Mouse (Mus musculus) myocyte (in vitro differentiated cells): ENCODE data around the gene Zmynd10. TPM values are rescaled to one million over a fixed set of nuclear protein-coding genes. Genes with fewer than 3 reads are reported as not detected.

Experiments
- H3K27me3 ChIP-seq: one replicate; pipeline ENCODE4 v1.6.1; 2011; ENCODE audit not compliant: control insufficient read depth, insufficient read depth, insufficient read length
- H3K36me3 ChIP-seq: one replicate; pipeline ENCODE4 v1.6.1; 2011; ENCODE audit not compliant: control insufficient read depth, insufficient read depth
- H3K4me2 ChIP-seq: one replicate; pipeline ENCODE4 v1.6.1; 2011; ENCODE audit warnings: low read depth, control low read depth
- H3K4me3 ChIP-seq: one replicate; pipeline ENCODE4 v1.5.1; 2011; ENCODE audit warnings: mild to moderate bottlenecking, control low read depth, moderate library complexity
- H3K79me2 ChIP-seq: one replicate; pipeline ENCODE4 v1.6.1; 2011; ENCODE audit not compliant: control insufficient read depth, insufficient read depth
- H3ac ChIP-seq: one replicate; pipeline ENCODE4 v1.6.1; 2011; ENCODE audit not compliant: control insufficient read depth, insufficient read length
- CEBPB ChIP-seq: IDR thresholded peaks from 2 replicates; pipeline ENCODE4 v1.6.1; 2011; ENCODE audit warnings: mild to moderate bottlenecking, moderate library complexity; ENCODE audit not compliant: poor library complexity, insufficient read depth, severe bottlenecking
- E2F4 ChIP-seq: IDR thresholded peaks from one replicate; pipeline ENCODE4 v1.6.1; 2011; ENCODE audit warnings: mild to moderate bottlenecking, control low read depth, moderate library complexity; ENCODE audit not compliant: insufficient read depth
- MAX ChIP-seq: IDR thresholded peaks from one replicate; pipeline ENCODE4 v1.6.1; 2011; ENCODE audit warnings: low read depth, mild to moderate bottlenecking, control low read depth
- MYOD1 ChIP-seq, 3 experiments: IDR thresholded peaks; one replicate each; pipeline ENCODE4 v1.6.1; 2011; ENCODE audit warnings: control low read depth in 2 of 3, low read depth in 2 of 3, mild to moderate bottlenecking in 2 of 3, moderate library complexity in 1 of 3; ENCODE audit not compliant: insufficient read length in 2 of 3, control insufficient read depth in 1 of 3
- MYOG ChIP-seq, 3 experiments: IDR thresholded peaks; one replicate each; pipeline ENCODE4 v1.6.1; 2011; ENCODE audit warnings: control low read depth in 2 of 3, low read depth in 2 of 3, mild to moderate bottlenecking in 2 of 3; ENCODE audit not compliant: insufficient read length in 2 of 3, control insufficient read depth in 1 of 3, insufficient read depth in 1 of 3
- POLR2A ChIP-seq: IDR thresholded peaks from one replicate; pipeline ENCODE4 v1.6.1; 2011; ENCODE audit warnings: low read depth, mild to moderate bottlenecking, control low read depth, moderate library complexity; ENCODE audit not compliant: insufficient read length
- POLR2AphosphoS2 ChIP-seq: IDR thresholded peaks from one replicate; pipeline ENCODE4 v1.6.1; 2011; ENCODE audit warnings: low read depth, control low read depth; ENCODE audit not compliant: insufficient read length
- REST ChIP-seq: IDR thresholded peaks from one replicate; pipeline ENCODE4 v1.6.1; 2011; ENCODE audit warnings: mild to moderate bottlenecking, control low read depth, moderate library complexity; ENCODE audit not compliant: insufficient read depth, insufficient read length
- SRF ChIP-seq: IDR thresholded peaks from one replicate; pipeline ENCODE4 v1.6.1; 2011; ENCODE audit warnings: low read depth; ENCODE audit not compliant: control insufficient read depth, insufficient read length
- TCF12 ChIP-seq: IDR thresholded peaks from one replicate; pipeline ENCODE4 v1.6.1; 2011; ENCODE audit warnings: mild to moderate bottlenecking, control low read depth; ENCODE audit not compliant: poor library complexity, insufficient read depth, severe bottlenecking
- TCF3 ChIP-seq: IDR thresholded peaks from one replicate; pipeline ENCODE4 v1.6.1; 2011; ENCODE audit warnings: low read depth, control low read depth; ENCODE audit not compliant: insufficient read length
- USF1 ChIP-seq: IDR thresholded peaks from one replicate; pipeline ENCODE4 v1.6.1; 2011; ENCODE audit warnings: low read depth, mild to moderate bottlenecking, control low read depth, moderate library complexity
- polyA plus RNA-seq: library from polyadenylated mRNA; unstranded; fragments of >200 nt; fragmentation: generic; extraction: Trizol; gene quantifications from one replicate; pipeline ENCODE4 v1.2.1, GENCODE M21; 2012; ENCODE audit warnings: missing spikeins

Zmynd10 gene
- polyA plus RNA-seq, 1 experiment: 0.52 TPM

DNA sequence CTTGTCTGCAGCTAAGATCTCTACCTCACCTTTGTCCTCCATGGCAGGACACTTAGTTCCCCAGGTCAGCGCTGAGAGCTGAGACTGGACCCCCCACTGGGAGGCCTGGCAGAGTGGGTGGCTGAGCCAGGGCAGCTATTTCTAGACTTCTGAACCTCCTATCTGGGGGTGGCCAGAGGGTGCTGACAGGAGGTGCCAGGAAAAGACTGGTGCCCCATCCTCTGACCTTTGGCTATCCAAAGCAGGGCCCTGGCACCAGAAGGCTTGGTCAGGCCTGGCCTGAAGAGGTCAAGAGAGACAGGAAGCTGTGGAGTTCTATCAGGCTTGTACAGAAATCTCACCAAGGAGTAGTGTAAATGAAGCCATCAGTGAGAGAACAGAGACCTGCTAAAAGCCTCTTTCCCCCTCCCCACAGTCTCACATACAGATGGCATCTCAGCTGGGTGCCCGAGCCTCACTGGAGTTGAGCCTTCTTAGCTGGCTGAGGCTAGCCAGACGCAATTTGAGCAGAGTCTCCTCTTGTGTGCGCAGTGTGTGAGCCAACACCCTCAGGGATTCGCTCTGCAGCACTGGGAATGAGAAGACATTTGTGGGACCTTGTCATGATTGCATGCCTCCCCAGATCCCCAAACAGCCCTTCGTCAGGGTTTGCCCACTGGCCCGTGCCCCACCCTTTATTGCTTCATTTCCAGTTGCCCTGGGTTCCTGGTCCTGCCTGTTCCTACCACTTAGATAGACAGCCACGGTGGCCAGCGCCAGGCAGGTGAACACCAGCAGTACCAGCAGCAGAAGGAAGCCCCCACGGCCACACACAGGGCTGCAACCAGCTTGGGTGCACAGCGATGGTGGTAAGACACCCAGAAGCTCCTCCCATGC lies 46.2 kb downstream of the Zmynd10 start:
- H3K27me3 ChIP-seq: no peaks in the 10 kb centered on the region
- no peak for TF ChIP-seq TCF3
- TF ChIP-seq CEBPB: no peak
- TF ChIP-seq MYOG (IDR thresholded peaks at IDR 0.05; ENCODE audit: control insufficient read depth in 1 of 3, insufficient read depth in 1 of 3, insufficient read length in 2 of 3, low read depth in 2 of 3): no peak
- no peak for TF ChIP-seq SRF
- no peak for TF ChIP-seq POLR2A
- no peak for TF ChIP-seq E2F4
- TF ChIP-seq USF1: no peak
- TF ChIP-seq TCF12: no peak
- no peak for TF ChIP-seq REST
- TF ChIP-seq MYOD1 (IDR thresholded peaks at IDR 0.05; ENCODE audit: control insufficient read depth in 1 of 3, insufficient read length in 2 of 3, low read depth in 2 of 3): no peak
- no peak for TF ChIP-seq POLR2AphosphoS2
- no peak for TF ChIP-seq MAX
- no peak overlapping the region for H3K4me2 ChIP-seq
- peaks cover 8% of the 10 kb centered on the region for H3K79me2 ChIP-seq
- peaks cover 4% of the 10 kb centered on the region for H3K36me3 ChIP-seq
- no peak overlapping the region for H3K4me3 ChIP-seq
- no peak overlapping the region for H3ac ChIP-seq

DNA sequence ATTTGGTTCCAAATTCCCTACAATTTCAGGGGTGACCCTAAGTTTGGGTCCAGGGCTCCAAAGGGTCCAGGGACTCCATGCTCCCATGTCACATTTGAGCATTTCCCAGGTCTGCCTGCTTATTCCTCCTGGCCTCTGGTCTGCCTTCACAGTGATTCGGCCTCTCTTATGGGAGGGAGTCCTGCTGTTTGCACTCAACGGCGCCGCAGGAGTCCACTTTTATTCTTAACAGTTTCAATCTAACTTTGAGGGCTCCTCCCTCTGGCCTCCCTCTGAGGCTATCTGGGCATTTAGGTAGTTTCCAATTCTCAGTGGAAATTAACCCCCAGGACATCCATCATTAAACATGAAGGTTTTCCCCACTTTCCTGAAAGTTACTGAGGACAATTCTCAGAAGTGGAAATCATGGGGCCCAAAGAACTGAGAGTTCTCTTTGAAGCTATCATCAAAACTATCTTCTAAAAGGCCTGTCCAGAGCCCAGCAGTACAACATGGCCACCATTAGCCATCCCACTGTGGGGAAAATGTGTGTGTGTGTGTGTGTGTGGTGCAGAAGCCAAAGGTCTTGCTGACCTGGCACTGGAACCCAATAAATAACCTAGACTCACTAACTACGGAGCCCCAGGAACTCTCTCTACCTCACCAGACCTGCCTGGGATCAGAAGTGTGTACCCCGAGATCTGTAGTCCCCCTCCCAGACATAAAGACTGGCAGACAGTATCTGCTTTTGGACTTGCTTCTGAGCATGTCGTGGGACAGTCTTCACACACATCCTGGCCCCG lies 47.4 kb downstream of the Zmynd10 start:
- peaks cover 4% of the 10 kb centered on the region for H3K36me3 ChIP-seq
- TF ChIP-seq E2F4: no peak
- TF ChIP-seq SRF: no peak
- peak; percentile 28 for TF ChIP-seq POLR2AphosphoS2
- no peak for TF ChIP-seq POLR2A
- H3K27me3 ChIP-seq: no peaks in the 10 kb centered on the region
- H3K4me3 ChIP-seq: no peak overlapping the region
- H3K79me2 ChIP-seq: no peaks in the 10 kb centered on the region
- H3K4me2 ChIP-seq: no peak overlapping the region
- no peak overlapping the region for H3ac ChIP-seq

DNA sequence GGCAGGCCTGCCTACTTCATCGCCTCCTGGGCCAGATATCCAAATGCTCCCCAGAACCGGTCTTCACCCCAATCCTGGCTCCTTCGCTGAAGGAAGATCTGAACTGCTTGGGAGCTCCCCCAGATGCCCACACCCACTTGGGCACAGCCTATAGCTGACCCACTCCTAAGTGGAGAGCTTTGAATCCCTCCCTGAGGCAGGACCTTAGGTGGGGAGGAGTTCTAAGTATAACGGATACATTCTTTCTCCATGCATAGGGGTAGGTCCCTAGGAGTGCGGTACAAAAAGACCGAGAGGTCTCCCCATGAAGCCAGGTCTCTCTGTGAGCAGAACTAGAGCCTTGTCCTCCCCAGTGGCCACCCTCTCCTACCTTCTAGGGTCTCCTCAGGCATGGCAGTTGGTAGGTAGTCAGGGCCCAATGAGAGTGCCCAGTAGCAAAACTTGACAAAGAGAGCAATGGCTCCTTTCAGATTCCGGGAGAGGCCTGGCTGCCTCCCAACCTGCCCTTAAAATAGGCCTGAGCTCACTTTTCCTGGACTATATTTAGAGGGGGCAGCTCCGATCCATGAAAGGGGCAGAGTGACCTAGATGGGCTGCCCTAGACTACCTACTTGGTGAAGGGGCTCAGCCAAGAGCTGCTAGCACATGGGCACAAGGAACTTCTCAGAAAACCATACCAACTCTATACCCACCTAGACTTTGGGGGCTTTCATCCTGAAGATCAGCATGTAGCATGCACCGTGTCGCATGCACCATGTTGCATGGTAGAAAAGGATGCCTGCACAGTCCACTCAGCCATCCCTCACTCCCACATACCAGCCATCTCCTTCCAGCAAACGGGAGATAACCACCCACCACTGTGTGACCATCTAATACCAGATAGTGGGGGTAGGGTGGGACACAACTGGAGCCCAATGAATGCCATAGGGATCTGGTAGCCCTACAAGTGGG lies 49.8 kb downstream of the Zmynd10 start:
- Histone ChIP-seq H3K4me2 (peak overlapping the region; percentile 45), H3ac (no peak overlapping the region), H3K27me3 (no peaks in the 10 kb centered on the region), H3K79me2 (no peaks in the 10 kb centered on the region), H3K4me3 (no peak overlapping the region), H3K36me3 (peaks cover 11% of the 10 kb centered on the region)
- TF ChIP-seq POLR2AphosphoS2 (peak; percentile 86), TCF3 (no peak), POLR2A (peak; percentile 6)

DNA sequence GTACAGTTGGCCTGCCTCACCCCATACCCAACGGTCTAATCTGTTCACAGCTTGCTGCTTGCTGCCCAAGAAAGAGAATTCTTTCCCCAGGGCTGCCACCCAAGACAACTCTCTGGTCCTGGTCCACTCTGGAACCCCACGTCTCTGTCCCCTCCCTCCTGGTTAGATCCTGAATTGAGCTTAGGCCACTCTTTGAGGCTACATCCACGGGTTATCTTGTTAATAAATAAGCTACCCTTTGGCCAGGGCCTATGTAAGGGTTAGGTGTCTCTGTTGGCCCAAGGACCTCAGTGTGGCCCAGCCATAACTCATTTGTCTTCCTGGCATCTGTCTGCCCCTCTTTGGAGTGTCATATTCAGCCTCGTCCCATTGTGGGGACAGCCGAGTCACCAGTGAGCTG lies 51.3 kb downstream of the Zmynd10 start:
- Histone ChIP-seq H3ac (no peak overlapping the region), H3K4me3 (no peak overlapping the region), H3K4me2 (no peak overlapping the region), H3K27me3 (no peaks in the 10 kb centered on the region), H3K79me2 (no peaks in the 10 kb centered on the region), H3K36me3 (peaks cover 11% of the 10 kb centered on the region)
- no peak for TF ChIP-seq MAX
- TF ChIP-seq POLR2AphosphoS2: no peak
- TF ChIP-seq MYOG (IDR thresholded peaks at IDR 0.05; ENCODE audit: control insufficient read depth in 1 of 3, insufficient read depth in 1 of 3, insufficient read length in 2 of 3, low read depth in 2 of 3): no peak
- no peak for TF ChIP-seq USF1
- TF ChIP-seq REST: no peak
- no peak for TF ChIP-seq MYOD1 (IDR thresholded peaks at IDR 0.05; ENCODE audit: control insufficient read depth in 1 of 3, insufficient read length in 2 of 3, low read depth in 2 of 3)
- no peak for TF ChIP-seq E2F4
- no peak for TF ChIP-seq TCF3
